Mouse (Mus musculus): ENCODE results near the gene Ptp4a2. TPM values are rescaled to one million over a fixed set of nuclear protein-coding genes. Genes with fewer than 3 reads are reported as not detected.
"Not testable (repeated sequence)": the region's sequence is repeated elsewhere in the genome, so short reads cannot be mapped to it uniquely, and the experiment has no call there.

The Ptp4a2 gene
- polyA plus RNA-seq, 1 experiment, result 59.5 TPM

- no peak for DNase-seq
- Histone ChIP-seq H3K4me3 (ENCODE audit: control insufficient read depth, insufficient read depth, low read length) (no peak overlapping the region), H3K4me1 (replicated peaks; ENCODE audit: control insufficient read depth, insufficient read depth, low read length) (no peaks in the 10 kb centered on the region), H3K27me3 (ENCODE audit: control insufficient read depth, insufficient read depth, low read length) (no peaks in the 10 kb centered on the region), H3K36me3 (ENCODE audit: control insufficient read depth, insufficient read depth, low read length) (peaks cover 11% of the 10 kb centered on the region), H3K27ac (ENCODE audit: control insufficient read depth, insufficient read depth, low read length) (no peak overlapping the region)
- WGBS, result 95% methylated on average over 3 of the region's 3 CpGs
- no peak for TF ChIP-seq POLR2A (IDR thresholded peaks at IDR 0.05; ENCODE audit: control insufficient read depth, extremely low read depth, insufficient read depth, low read length, poor library complexity)
- TF ChIP-seq CTCF (IDR thresholded peaks at IDR 0.05; ENCODE audit: borderline replicate concordance, control insufficient read depth, extremely low read depth, insufficient read depth, low read length, poor library complexity), result no peak
These were observed 43.6 kb downstream of the Ptp4a2 start for GRCm38 (mm10) chr4:129854615-129855014.

GRCm38 (mm10) chr4:129855051-129855970 is 44.3 kb downstream of the Ptp4a2 start:
- no peak for DNase-seq
- H3K36me3 ChIP-seq (ENCODE audit: control insufficient read depth, insufficient read depth, low read length), result peaks cover 10% of the 10 kb centered on the region; the same call in 1 of the 2 replicates
- H3K27me3 ChIP-seq (ENCODE audit: control insufficient read depth, insufficient read depth, low read length), result no peaks in the 10 kb centered on the region
- no peaks in the 10 kb centered on the region for H3K4me1 ChIP-seq (replicated peaks; ENCODE audit: control insufficient read depth, insufficient read depth, low read length)
- H3K4me3 ChIP-seq (ENCODE audit: control insufficient read depth, insufficient read depth, low read length), result no peak overlapping the region
- H3K27ac ChIP-seq (ENCODE audit: control insufficient read depth, insufficient read depth, low read length), result no peak overlapping the region
- TF ChIP-seq CTCF (IDR thresholded peaks at IDR 0.05; ENCODE audit: borderline replicate concordance, control insufficient read depth, extremely low read depth, insufficient read depth, low read length, poor library complexity) (no peak), POLR2A (IDR thresholded peaks at IDR 0.05; ENCODE audit: control insufficient read depth, extremely low read depth, insufficient read depth, low read length, poor library complexity) (no peak)
- WGBS, result 89% methylated on average over 16 of the region's 16 CpGs

GRCm38 (mm10) chr4:129860456-129860855 is 49.4 kb downstream of the Ptp4a2 start:
- WGBS, result 93% methylated on average over 9 of the region's 9 CpGs
- H3K4me1 ChIP-seq (replicated peaks; ENCODE audit: control insufficient read depth, insufficient read depth, low read length), result no peaks in the 10 kb centered on the region
- no peak overlapping the region for H3K27ac ChIP-seq (ENCODE audit: control insufficient read depth, insufficient read depth, low read length)
- H3K27me3 ChIP-seq (ENCODE audit: control insufficient read depth, insufficient read depth, low read length), result no peaks in the 10 kb centered on the region
- no peaks in the 10 kb centered on the region for H3K36me3 ChIP-seq (ENCODE audit: control insufficient read depth, insufficient read depth, low read length)
- H3K4me3 ChIP-seq (ENCODE audit: control insufficient read depth, insufficient read depth, low read length), result no peak overlapping the region
- DNase-seq, result no peak
- TF ChIP-seq POLR2A (IDR thresholded peaks at IDR 0.05; ENCODE audit: control insufficient read depth, extremely low read depth, insufficient read depth, low read length, poor library complexity), result no peak
- no peak for TF ChIP-seq CTCF (IDR thresholded peaks at IDR 0.05; ENCODE audit: borderline replicate concordance, control insufficient read depth, extremely low read depth, insufficient read depth, low read length, poor library complexity)

GRCm38 (mm10) chr4:129861400-129861799 is 50.4 kb downstream of the Ptp4a2 start:
- TF ChIP-seq CTCF (IDR thresholded peaks at IDR 0.05; ENCODE audit: borderline replicate concordance, control insufficient read depth, extremely low read depth, insufficient read depth, low read length, poor library complexity) (no peak), POLR2A (IDR thresholded peaks at IDR 0.05; ENCODE audit: control insufficient read depth, extremely low read depth, insufficient read depth, low read length, poor library complexity) (no peak)

GRCm38 (mm10) chr4:129862357-129862756 is 51.3 kb downstream of the Ptp4a2 start:
- 80% methylated on average over 3 of the region's 3 CpGs for WGBS
- DNase-seq, result no peak
- no peak overlapping the region for H3K27ac ChIP-seq (ENCODE audit: control insufficient read depth, insufficient read depth, low read length)

More at GRCm38 (mm10) chr4:129861400-129861799, 50.4 kb downstream of the Ptp4a2 start:
- WGBS, result 49% methylated on average over 8 of the region's 8 CpGs
- Histone ChIP-seq H3K27me3 (ENCODE audit: control insufficient read depth, insufficient read depth, low read length) (no peaks in the 10 kb centered on the region), H3K4me3 (ENCODE audit: control insufficient read depth, insufficient read depth, low read length) (no peak overlapping the region), H3K36me3 (ENCODE audit: control insufficient read depth, insufficient read depth, low read length) (no peaks in the 10 kb centered on the region), H3K27ac (ENCODE audit: control insufficient read depth, insufficient read depth, low read length) (no peak overlapping the region), H3K4me1 (replicated peaks; ENCODE audit: control insufficient read depth, insufficient read depth, low read length) (no peaks in the 10 kb centered on the region)
- DNase-seq, result no peak

GRCm38 (mm10) chr4:129866171-129866570 is 55.2 kb downstream of the Ptp4a2 start:
- H3K4me3 ChIP-seq (ENCODE audit: control insufficient read depth, insufficient read depth, low read length); H3K27me3 ChIP-seq (ENCODE audit: control insufficient read depth, insufficient read depth, low read length); DNase-seq; H3K4me1 ChIP-seq (replicated peaks; ENCODE audit: control insufficient read depth, insufficient read depth, low read length); H3K36me3 ChIP-seq (ENCODE audit: control insufficient read depth, insufficient read depth, low read length); H3K27ac ChIP-seq (ENCODE audit: control insufficient read depth, insufficient read depth, low read length): not testable (repeated sequence)
- 98% methylated on average over 5 of the region's 5 CpGs for WGBS

More at GRCm38 (mm10) chr4:129862357-129862756, 51.3 kb downstream of the Ptp4a2 start:
- no peaks in the 10 kb centered on the region for H3K27me3 ChIP-seq (ENCODE audit: control insufficient read depth, insufficient read depth, low read length)
- H3K4me1 ChIP-seq (replicated peaks; ENCODE audit: control insufficient read depth, insufficient read depth, low read length), result no peaks in the 10 kb centered on the region
- H3K4me3 ChIP-seq (ENCODE audit: control insufficient read depth, insufficient read depth, low read length), result no peak overlapping the region
- TF ChIP-seq CTCF (IDR thresholded peaks at IDR 0.05; ENCODE audit: borderline replicate concordance, control insufficient read depth, extremely low read depth, insufficient read depth, low read length, poor library complexity), result no peak
- no peak for TF ChIP-seq POLR2A (IDR thresholded peaks at IDR 0.05; ENCODE audit: control insufficient read depth, extremely low read depth, insufficient read depth, low read length, poor library complexity)
- H3K36me3 ChIP-seq (ENCODE audit: control insufficient read depth, insufficient read depth, low read length), result no peaks in the 10 kb centered on the region

Measured in thymus, adult 2 months (tissue).